Mouse (Mus musculus) gastrocnemius, postnatal 25 days (tissue): ENCODE results near the gene Esp24. TPM values are rescaled to one million over a fixed set of nuclear protein-coding genes. Genes with fewer than 3 reads are reported as not detected.
"Not testable (repeated sequence)": the region's sequence is repeated elsewhere in the genome, so short reads cannot be mapped to it uniquely, and the experiment has no call there.

Source experiments
- DNase-seq: peaks from one replicate; pipeline ENCODE4 v3.0.0; 2022
- long read RNA-seq, 2 experiments: library from polyadenylated mRNA; stranded (forward); transcript quantifications; one replicate each; pipeline ENCODE4 v2.0.0; 2021
- total RNA-seq, 2 experiments: library from RNA; stranded (reverse); gene quantifications; 1 replicate in 1 of 2; 2 replicates in 1 of 2; pipeline ENCODE4 v1.2.3; 2021

Gene Esp24
- not detected for total RNA-seq
- long read RNA-seq, experiment 1, result 0 reads
- long read RNA-seq, experiment 2, result 0 reads

- not testable (repeated sequence) for DNase-seq
These were observed at the start of gene Esp24 for GRCm38 (mm10) chr17:39036395-39036794. Gene Esp24 (plus strand): TSS chr17:39036695.

- DNase-seq, result no peak
These were observed 26.6 kb upstream of the Esp24 start for GRCm38 (mm10) chr17:39009846-39010245.

GRCm38 (mm10) chr17:39010675-39011638 is 25.5 kb upstream of the Esp24 start:
- DNase-seq, result no peak

- DNase-seq, result no peak
These were observed 19.3 kb upstream of the Esp24 start for GRCm38 (mm10) chr17:39017184-39017583.

- no peak for DNase-seq
These were observed 6.7 kb downstream of the Esp24 start, which contains the start of gene Gm21903 for GRCm38 (mm10) chr17:39043241-39043640. Gene Gm21903 (minus strand): TSS chr17:39043341.

GRCm38 (mm10) chr17:39063641-39064040 is 27.1 kb downstream of the Esp24 start:
- no peak for DNase-seq

- DNase-seq, result no peak
These were observed 40.4 kb downstream of the Esp24 start, which contains the start of gene Esp23 for GRCm38 (mm10) chr17:39076937-39077336. Gene Esp23 (minus strand): TSS chr17:39077037.

Other genes with a start within 250 kb of the Esp24 start
- gene Gm21903, start 6.6 kb downstream of the Esp24 start, total RNA-seq, result not detected
- not detected for gene Esp23, start 40.3 kb downstream of the Esp24 start, total RNA-seq
- not detected for gene Esp22, start 58.6 kb downstream of the Esp24 start, total RNA-seq